Mouse (Mus musculus) stomach, embryonic 14.5 days (tissue): ENCODE measurements around the gene Gldc. TPM values are rescaled to one million over a fixed set of nuclear protein-coding genes. Genes with fewer than 3 reads are reported as not detected.

ENCODE experiments used
- ATAC-seq: fragments of 200-750 bp; cut with Nextera tagmentation; 2 replicates; pipeline ENCODE4 v1.8.0; 2017; ENCODE audit warnings: low read depth, moderate TSS enrichment; ENCODE audit not compliant: insufficient number of reproducible peaks, insufficient read depth, low FRiP score
- H3K27ac ChIP-seq: fragments of 300-500 bp; sonication (generic); 2 replicates; pipeline ENCODE4 v1.5.1; 2014; ENCODE audit warnings: mild to moderate bottlenecking, low read length, moderate library complexity, mixed read lengths
- H3K27me3 ChIP-seq: fragments of 300-500 bp; sonication (generic); 2 replicates; pipeline ENCODE4 v1.6.1; 2014; ENCODE audit warnings: low read length, control low read depth, mixed read lengths; ENCODE audit not compliant: control insufficient read depth, insufficient read depth
- H3K36me3 ChIP-seq: fragments of 300-500 bp; sonication (generic); 2 replicates; pipeline ENCODE4 v1.6.1; 2014; ENCODE audit warnings: mild to moderate bottlenecking, control low read depth, low read length, moderate library complexity, mixed read lengths; ENCODE audit not compliant: control insufficient read depth, insufficient read depth
- H3K4me1 ChIP-seq: fragments of 300-500 bp; sonication (generic); 2 replicates; pipeline ENCODE4 v1.6.1; 2014; ENCODE audit warnings: low read length, control low read depth, mixed read lengths; ENCODE audit not compliant: control insufficient read depth, insufficient read depth
- H3K4me2 ChIP-seq: fragments of 300-500 bp; sonication (generic); replicated peaks from 2 replicates; pipeline ENCODE4 v1.6.1; 2014; ENCODE audit warnings: low read depth, low read length, control low read depth
- H3K4me3 ChIP-seq: fragments of 300-500 bp; sonication (generic); 2 replicates; pipeline ENCODE4 v1.5.1; 2014; ENCODE audit warnings: low read depth, low read length, control low read depth
- H3K9ac ChIP-seq: fragments of 300-500 bp; sonication (generic); replicated peaks from 2 replicates; pipeline ENCODE4 v1.6.1; 2014; ENCODE audit warnings: low read depth, mild to moderate bottlenecking, control low read depth, low read length, moderate library complexity, mixed read lengths
- H3K9me3 ChIP-seq: fragments of 300-500 bp; sonication (generic); 2 replicates; pipeline ENCODE4 v1.6.1; 2016; ENCODE audit warnings: low read depth, low read length, control low read depth; ENCODE audit not compliant: control insufficient read depth
- WGBS: fragments of 180-500 bp; shearing (Covaris S2); extraction: QIAGEN DNeasy Blood & Tissue Kit; methylation state at CpG from one replicate; pipeline ENCODE4 v1.1.7; 2014; 5-methylcytosine and 5-hydroxymethylcytosine counted together
- polyA plus RNA-seq: library from polyadenylated mRNA; unstranded; fragments of >200 nt; fragmentation: Nextera tagmentation; extraction: Ambion mirVana; gene quantifications from 2 replicates; pipeline ENCODE4 v1.2.1, GENCODE M21; 2014

Gene Gldc
- polyA plus RNA-seq, 1 experiment from 2014 or later, result 3.7 TPM

- no peak for ATAC-seq
- H3K36me3 ChIP-seq, result no peaks in the 10 kb centered on the region
- H3K4me2 ChIP-seq, result no peak overlapping the region
- 18% methylated on average over 12 of the region's 12 CpGs for WGBS
- H3K4me1 ChIP-seq, result no peaks in the 10 kb centered on the region
- no peak overlapping the region for H3K4me3 ChIP-seq
- H3K27ac ChIP-seq, result no peak overlapping the region
- H3K9ac ChIP-seq, result no peak overlapping the region
- H3K9me3 ChIP-seq, result no peaks in the 10 kb centered on the region
- no peaks in the 10 kb centered on the region for H3K27me3 ChIP-seq
These were observed 30.1 kb upstream of the Gldc start for GRCm38 (mm10) chr19:30205159-30205816.

GRCm38 (mm10) chr19:30202177-30202576 lies 26.9 kb upstream of the Gldc start:
- H3K27me3 ChIP-seq, result no peaks in the 10 kb centered on the region
- no peaks in the 10 kb centered on the region for H3K9me3 ChIP-seq
- no peak overlapping the region for H3K27ac ChIP-seq
- H3K4me1 ChIP-seq, result no peaks in the 10 kb centered on the region
- H3K9ac ChIP-seq, result no peak overlapping the region
- H3K36me3 ChIP-seq, result no peaks in the 10 kb centered on the region
- WGBS, result 51% methylated on average over 7 of the region's 7 CpGs
- no peak overlapping the region for H3K4me2 ChIP-seq
- H3K4me3 ChIP-seq, result no peak overlapping the region
- no peak for ATAC-seq

GRCm38 (mm10) chr19:30194999-30195398 lies 19.8 kb upstream of the Gldc start:
- Histone ChIP-seq H3K4me2 (no peak overlapping the region), H3K27me3 (no peaks in the 10 kb centered on the region), H3K27ac (no peak overlapping the region), H3K9ac (no peak overlapping the region), H3K4me3 (no peak overlapping the region), H3K9me3 (no peaks in the 10 kb centered on the region), H3K36me3 (no peaks in the 10 kb centered on the region), H3K4me1 (no peaks in the 10 kb centered on the region)
- ATAC-seq, result no peak
- WGBS, result 68% methylated on average over 6 of the region's 6 CpGs

- WGBS, result 85% methylated on average over 2 of the region's 2 CpGs
- peaks cover 2% of the 10 kb centered on the region; the same call in 1 of the 2 replicates for H3K9me3 ChIP-seq
- no peak overlapping the region for H3K27ac ChIP-seq
- no peak for ATAC-seq
- H3K4me2 ChIP-seq, result no peak overlapping the region
- no peaks in the 10 kb centered on the region for H3K4me1 ChIP-seq
- H3K36me3 ChIP-seq, result no peaks in the 10 kb centered on the region
- no peak overlapping the region for H3K9ac ChIP-seq
- H3K4me3 ChIP-seq, result no peak overlapping the region
- H3K27me3 ChIP-seq, result no peaks in the 10 kb centered on the region
These were observed 12.0 kb upstream of the Gldc start for GRCm38 (mm10) chr19:30187232-30187631.

- Histone ChIP-seq H3K9me3 (peaks cover 2% of the 10 kb centered on the region; the same call in 1 of the 2 replicates), H3K27me3 (no peaks in the 10 kb centered on the region), H3K4me1 (no peaks in the 10 kb centered on the region), H3K9ac (no peak overlapping the region), H3K36me3 (no peaks in the 10 kb centered on the region), H3K4me2 (no peak overlapping the region), H3K4me3 (no peak overlapping the region), H3K27ac (no peak overlapping the region)
- no peak for ATAC-seq
- 85% methylated on average over 2 of the region's 2 CpGs for WGBS
These were observed 10.3 kb upstream of the Gldc start for GRCm38 (mm10) chr19:30185536-30185935.

- H3K9me3 ChIP-seq, result no peaks in the 10 kb centered on the region
- 0 out of 2 replicates have a peak, but pooled peaks cover under 1% of the 10 kb centered on the region for H3K4me1 ChIP-seq
- H3K4me3 ChIP-seq, result no peak overlapping the region
- H3K27ac ChIP-seq, result no peak overlapping the region
- WGBS, result 72% methylated on average over 1 of the region's 1 CpGs
- H3K4me2 ChIP-seq, result no peak overlapping the region
- no peak for ATAC-seq
- no peaks in the 10 kb centered on the region for H3K36me3 ChIP-seq
- no peak overlapping the region for H3K9ac ChIP-seq
- 0 out of 2 replicates have a peak, but pooled peaks cover 7% of the 10 kb centered on the region for H3K27me3 ChIP-seq
These were observed 4.8 kb upstream of the Gldc start for GRCm38 (mm10) chr19:30179979-30180378.

- no peak for ATAC-seq
- Histone ChIP-seq H3K4me3 (peak overlapping the region; percentile 54), H3K27me3 (0 out of 2 replicates have a peak, but pooled peaks cover 10% of the 10 kb centered on the region), H3K9ac (no peak overlapping the region), H3K36me3 (no peaks in the 10 kb centered on the region), H3K9me3 (no peaks in the 10 kb centered on the region), H3K27ac (no peak overlapping the region), H3K4me1 (peaks cover 5% of the 10 kb centered on the region; the same call in 1 of the 2 replicates), H3K4me2 (peak overlapping the region; percentile 100)
- WGBS, result 6% methylated on average over 15 of the region's 15 CpGs
These were observed 1.1 kb downstream of the Gldc start for GRCm38 (mm10) chr19:30174074-30174670.

- 83% methylated on average over 8 of the region's 8 CpGs for WGBS
- ATAC-seq, result no peak
These were observed 3.7 kb downstream of the Gldc start for GRCm38 (mm10) chr19:30171346-30172055.

More at GRCm38 (mm10) chr19:30171346-30172055, 3.7 kb downstream of the Gldc start:
- Histone ChIP-seq H3K27me3 (0 out of 2 replicates have a peak, but pooled peaks cover 10% of the 10 kb centered on the region), H3K9ac (no peak overlapping the region), H3K4me1 (peaks cover 5% of the 10 kb centered on the region; the same call in 1 of the 2 replicates), H3K36me3 (no peaks in the 10 kb centered on the region), H3K4me2 (no peak overlapping the region), H3K9me3 (no peaks in the 10 kb centered on the region), H3K4me3 (no peak overlapping the region), H3K27ac (no peak overlapping the region)
